Mouse (Mus musculus): ENCODE measurements around the gene Mmp13. TPM values are rescaled to one million over a fixed set of nuclear protein-coding genes. Genes with fewer than 3 reads are reported as not detected.

The Mmp13 gene
- polyA plus RNA-seq, 2 experiments = 0.03 TPM; not detected in 1

DNA sequence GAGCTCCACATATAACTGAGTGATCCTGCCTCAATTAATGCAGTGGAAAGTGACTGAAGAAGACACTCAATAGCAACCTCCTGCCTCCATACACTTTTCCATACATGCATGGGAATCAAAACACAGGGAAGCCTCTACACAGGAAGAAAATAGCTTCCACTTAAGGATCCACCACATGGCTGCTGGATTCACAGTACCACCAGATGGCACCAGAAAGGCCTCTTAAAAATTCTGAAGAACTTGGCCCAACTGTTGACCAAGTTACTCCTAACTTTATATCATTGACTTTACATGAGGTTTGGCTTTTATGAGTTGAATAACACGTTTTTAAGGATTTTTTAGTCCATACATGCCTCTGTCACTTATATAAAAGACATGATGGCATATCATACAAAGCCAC is 19.8 kb downstream of the Mmp13 start:
- 4% methylated on average over 1 of the region's 1 CpGs for WGBS (ENCODE audit: insufficient replicate concordance)
- TF ChIP-seq CTCF (IDR thresholded peaks at IDR 0.05; ENCODE audit: low read depth) = no peak

DNA sequence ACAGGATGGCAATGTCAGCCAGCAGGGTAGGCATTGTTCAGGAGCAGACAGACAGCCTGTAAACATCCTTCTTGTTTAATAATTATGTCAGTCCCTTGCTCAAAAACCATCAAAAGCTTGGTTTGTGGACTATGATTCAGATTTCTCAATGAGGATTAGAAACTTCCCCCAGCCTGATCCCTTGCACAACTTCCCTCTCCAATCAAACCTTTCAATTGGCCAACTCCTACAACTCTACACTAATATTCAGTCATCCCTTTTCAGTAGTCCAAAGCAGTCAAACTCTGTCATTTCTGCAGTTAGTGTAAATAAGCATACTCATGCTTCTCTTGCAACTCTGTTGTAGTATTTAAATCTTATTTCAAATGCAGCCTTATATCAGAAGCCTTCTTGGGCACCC is 59.5 kb downstream of the Mmp13 start:
- Histone ChIP-seq H3K27ac (no peak overlapping the region), H3K9me3 (ENCODE audit: control insufficient read depth, low read length) (no peaks in the 10 kb centered on the region), H3K4me1 (replicated peaks; ENCODE audit: control insufficient read depth in 2 of 2, insufficient read depth in 2 of 2, low read length in 1 of 2) (no peaks in the 10 kb centered on the region), H3K27me3 (ENCODE audit: control insufficient read depth, insufficient read depth, low read length) (no peaks in the 10 kb centered on the region), H3K4me2 (ENCODE audit: low read depth) (no peak overlapping the region), H3K36me3 (replicated peaks; ENCODE audit: control insufficient read depth, insufficient read depth, low read depth) (no peaks in the 10 kb centered on the region), H3K4me3 (ENCODE audit: insufficient read depth in 1 of 2, low read depth in 2 of 2, low read length in 2 of 2) (no peak overlapping the region), H3K9ac (replicated peaks) (no peak overlapping the region)
- DNase-seq (ENCODE audit: low read depth in 3 of 3, low spot score in 3 of 3) (no peak), ATAC-seq (ENCODE audit: insufficient read depth) (no peak)
- TF ChIP-seq EP300 (IDR thresholded peaks at IDR 0.05; ENCODE audit: low read depth) (no peak), CTCF (IDR thresholded peaks at IDR 0.05; ENCODE audit: low read depth) (no peak)

More for the DNA sequence above, 19.8 kb downstream of the Mmp13 start:
- no peak for DNase-seq (ENCODE audit: low read depth in 3 of 3, low spot score in 3 of 3)
- no peaks in the 10 kb centered on the region for H3K9me3 ChIP-seq (ENCODE audit: control insufficient read depth, low read length)
- no peak overlapping the region for H3K4me3 ChIP-seq (ENCODE audit: insufficient read depth in 1 of 2, low read depth in 2 of 2, low read length in 2 of 2)
- H3K27ac ChIP-seq = no peak overlapping the region
- H3K27me3 ChIP-seq (ENCODE audit: control insufficient read depth, insufficient read depth, low read length) = no peaks in the 10 kb centered on the region
- H3K36me3 ChIP-seq (replicated peaks; ENCODE audit: control insufficient read depth, insufficient read depth, low read depth) = no peaks in the 10 kb centered on the region
- no peaks in the 10 kb centered on the region for H3K4me1 ChIP-seq (replicated peaks; ENCODE audit: control insufficient read depth in 2 of 2, insufficient read depth in 2 of 2, low read length in 1 of 2)
- no peak overlapping the region for H3K9ac ChIP-seq (replicated peaks)
- no peak overlapping the region for H3K4me2 ChIP-seq (ENCODE audit: low read depth)
- ATAC-seq (ENCODE audit: insufficient read depth) = no peak

Other genes with a start within 250 kb of the Mmp13 start
- 0.31 and 0.46 TPM in 2 replicates for gene Dync2h1, start 88.1 kb upstream of the Mmp13 start, polyA plus RNA-seq (2012; rRNA removed)
- 1.8 TPM in 2 replicates for gene Dync2h1, start 88.1 kb upstream of the Mmp13 start, polyA plus RNA-seq (2014; fragmentation: Nextera tagmentation; extraction: Ambion mirVana)
- gene Dcun1d5, start 88.0 kb upstream of the Mmp13 start, polyA plus RNA-seq (2012; rRNA removed) = 16.7 and 29.9 TPM in 2 replicates
- gene Dcun1d5, start 88.0 kb upstream of the Mmp13 start, polyA plus RNA-seq (2014; fragmentation: Nextera tagmentation; extraction: Ambion mirVana) = 74.2 and 78.3 TPM in 2 replicates
- gene Mmp12, start 71.9 kb downstream of the Mmp13 start, polyA plus RNA-seq (2012; rRNA removed) = 0.05 and 0.06 TPM in 2 replicates
- not detected in 2 replicates for gene Mmp12, start 71.9 kb downstream of the Mmp13 start, polyA plus RNA-seq (2014; fragmentation: Nextera tagmentation; extraction: Ambion mirVana)
- gene Mmp1b, start 115.5 kb downstream of the Mmp13 start, polyA plus RNA-seq (2012; rRNA removed) = not detected in 2 replicates
- not detected in 2 replicates for gene Mmp1b, start 115.5 kb downstream of the Mmp13 start, polyA plus RNA-seq (2014; fragmentation: Nextera tagmentation; extraction: Ambion mirVana)
- gene Mmp3, start 173.3 kb downstream of the Mmp13 start, polyA plus RNA-seq (2012; rRNA removed) = not detected in 2 replicates
- gene Mmp3, start 173.3 kb downstream of the Mmp13 start, polyA plus RNA-seq (2014; fragmentation: Nextera tagmentation; extraction: Ambion mirVana) = not detected in 2 replicates
- not detected in 2 replicates for gene Mmp10, start 229.8 kb downstream of the Mmp13 start, polyA plus RNA-seq (2012; rRNA removed)
- gene Mmp10, start 229.8 kb downstream of the Mmp13 start, polyA plus RNA-seq (2014; fragmentation: Nextera tagmentation; extraction: Ambion mirVana) = not detected in 2 replicates